In genomic region chr2:28798390-28798789, GRCm38 (mm10) we compare ENCODE assay signal across 12 mouse cellular contexts. TPM values are rescaled to one million over a fixed set of nuclear protein-coding genes. Genes with fewer than 3 reads are reported as not detected.
DNase-seq lines count a peak whose midpoint lies in the region; ATAC-seq and TF ChIP-seq lines count a peak whose summit lies in the region.
"Had no signal": no experiment of that assay in that cellular context is flagged by ENCODE, and none has a peak within 500 bp of the region (broad histone marks: within the 10 kb centered on the region; RNA-seq: fewer than 3 reads in every experiment).

No protein-coding gene starts in this region.

- no peak for TF ChIP-seq CTCF in kidney, postnatal 0 days (IDR thresholded peaks at IDR 0.05; ENCODE audit: low read depth)

- peak; percentile 70 for ATAC-seq in heart, embryonic 12.5 days (ENCODE audit: insufficient number of reproducible peaks, low FRiP score)
- ATAC-seq in kidney, postnatal 0 days (replicated peaks; ENCODE audit: low FRiP score, low read depth), result no peak
- ATAC-seq in forebrain, embryonic 15.5 days (replicated peaks), result no peak; the same call in 1 of the 2 replicates

- H3K9ac ChIP-seq in heart, embryonic 12.5 days, result no peak overlapping the region
- H3K9ac ChIP-seq in kidney, postnatal 0 days (ENCODE audit: low read depth, low read length), result no peak overlapping the region
- H3K9ac ChIP-seq in forebrain, embryonic 15.5 days (replicated peaks), result no peak overlapping the region
- H3K9ac ChIP-seq: liver, embryonic 13.5 days had no signal

- intact Hi-C loops in left cerebral cortex, postnatal 4 days (cut with DNase I), result no loop called here

- 28% methylated on average over 3 of the region's 3 CpGs for WGBS in heart, embryonic 12.5 days
- WGBS in kidney, postnatal 0 days, result 15% methylated on average over 3 of the region's 3 CpGs
- 13% methylated on average over 3 of the region's 3 CpGs for WGBS in forebrain, embryonic 15.5 days

- peak overlapping the region; percentile 73 for H3K27ac ChIP-seq in heart, embryonic 12.5 days (ENCODE audit: poor library complexity, severe bottlenecking)
- no peak overlapping the region for H3K27ac ChIP-seq in kidney, postnatal 0 days
- peak overlapping the region; percentile 83 for H3K27ac ChIP-seq in forebrain, embryonic 15.5 days (replicated peaks)
- H3K27ac ChIP-seq: liver, embryonic 13.5 days; stomach, postnatal 0 days had no signal

- no peaks in the 10 kb centered on the region for H3K27me3 ChIP-seq in heart, embryonic 12.5 days (replicated peaks)
- H3K27me3 ChIP-seq in kidney, postnatal 0 days (ENCODE audit: insufficient read depth, low read length), result no peaks in the 10 kb centered on the region
- peaks cover 13% of the 10 kb centered on the region; the same call in 1 of the 2 replicates for H3K27me3 ChIP-seq in forebrain, embryonic 15.5 days
- H3K27me3 ChIP-seq: liver, embryonic 13.5 days had no signal

- DNase-seq in heart, adult 8-10 months (ENCODE audit: low spot score), result no peak
- DNase-seq in kidney, postnatal 0 days (ENCODE audit: low spot score), result peak; percentile 76
- no peak for DNase-seq in kidney, adult 8-10 months
- peak; percentile 55 for DNase-seq in 416B (ENCODE audit: low read depth)
- no peak for DNase-seq in left cerebral cortex, postnatal 4 days
- no peak for DNase-seq in layer of hippocampus, postnatal 36 days
- DNase-seq: cerebellum, postnatal 25 days; heart, adult 18-20 months; liver, embryonic 13.5 days had no signal

- H3K4me2 ChIP-seq in heart, embryonic 12.5 days, result no peak overlapping the region
- H3K4me2 ChIP-seq in kidney, postnatal 0 days (ENCODE audit: low read length), result no peak overlapping the region
- H3K4me2 ChIP-seq in forebrain, embryonic 15.5 days (replicated peaks), result 0 out of 2 replicates have a peak overlapping the region, but pooled peaks have one; percentile 16
- H3K4me2 ChIP-seq: liver, embryonic 13.5 days had no signal

- H3K4me3 ChIP-seq in heart, embryonic 12.5 days, result no peak overlapping the region
- no peak overlapping the region for H3K4me3 ChIP-seq in kidney, postnatal 0 days (replicated peaks; ENCODE audit: low read depth, low read length)
- H3K4me3 ChIP-seq in forebrain, embryonic 15.5 days, result no peak overlapping the region
- H3K4me3 ChIP-seq: liver, embryonic 13.5 days had no signal

- no peaks in the 10 kb centered on the region for H3K9me3 ChIP-seq in heart, embryonic 12.5 days (replicated peaks)
- H3K9me3 ChIP-seq in kidney, postnatal 0 days (replicated peaks; ENCODE audit: low read length), result no peaks in the 10 kb centered on the region
- H3K9me3 ChIP-seq in forebrain, embryonic 15.5 days, result no peaks in the 10 kb centered on the region
- H3K9me3 ChIP-seq: liver, embryonic 13.5 days had no signal

- peaks cover 21% of the 10 kb centered on the region for H3K4me1 ChIP-seq in heart, embryonic 12.5 days (replicated peaks)
- H3K4me1 ChIP-seq in kidney, postnatal 0 days (replicated peaks; ENCODE audit: insufficient read depth, low read length), result no peaks in the 10 kb centered on the region; the same call in 1 of the 2 replicates
- peaks cover 32% of the 10 kb centered on the region for H3K4me1 ChIP-seq in forebrain, embryonic 15.5 days

- H3K36me3 ChIP-seq in heart, embryonic 12.5 days, result no peaks in the 10 kb centered on the region
- no peaks in the 10 kb centered on the region for H3K36me3 ChIP-seq in kidney, postnatal 0 days (ENCODE audit: insufficient read depth, low read length)
- no peaks in the 10 kb centered on the region for H3K36me3 ChIP-seq in forebrain, embryonic 15.5 days
- H3K36me3 ChIP-seq: liver, embryonic 13.5 days had no signal

RNA-seq across cellular contexts. Expression of gene Gtf3c4, which starts 41.8 kb away (rescaled TPM):
- 14.7 and 15.0 TPM in 2 replicates for polyA plus RNA-seq in heart, embryonic 12.5 days (2016; fragmentation: Nextera tagmentation; extraction: Ambion mirVana)
- total RNA-seq in heart, adult 8-10 months (2022), result 10 to 100 TPM; 13.5 to 19.8 (median 17.3) TPM
- polyA plus RNA-seq in kidney, postnatal 0 days (2015; fragmentation: Nextera tagmentation; extraction: Ambion mirVana), result 9.3 and 9.9 TPM in 2 replicates
- 21.8 and 23.1 TPM in 2 replicates for polyA plus RNA-seq in forebrain, embryonic 15.5 days (2015; fragmentation: Nextera tagmentation; extraction: Ambion mirVana)
- total RNA-seq in left cerebral cortex, postnatal 4 days (2021), result 10 to 100 TPM; 46.9 to 52.2 TPM
- total RNA-seq in layer of hippocampus, postnatal 36 days (2021), result 10 to 100 TPM; 34.5 to 40.0 TPM

RNA-seq across cellular contexts. Expression of gene Ddx31, which starts 41.8 kb away (rescaled TPM):
- polyA plus RNA-seq in heart, embryonic 12.5 days (2016; fragmentation: Nextera tagmentation; extraction: Ambion mirVana), result 10.2 TPM in 2 replicates
- 1 to 10 TPM; 3.3 to 4.9 (median 3.8) TPM for total RNA-seq in heart, adult 8-10 months (2022)
- polyA plus RNA-seq in kidney, postnatal 0 days (2015; fragmentation: Nextera tagmentation; extraction: Ambion mirVana), result 8.7 and 9.7 TPM in 2 replicates
- polyA plus RNA-seq in forebrain, embryonic 15.5 days (2015; fragmentation: Nextera tagmentation; extraction: Ambion mirVana), result 17.2 and 17.3 TPM in 2 replicates
- 10 to 100 TPM; 13.0 to 13.4 TPM for total RNA-seq in left cerebral cortex, postnatal 4 days (2021)
- total RNA-seq in layer of hippocampus, postnatal 36 days (2021), result 1 to 10 TPM; 7.7 to 9.0 TPM

Comparison
In these comparisons a context has a peak if more than half of its experiments do, and no peak if none do; other contexts are left out.
1. DNase-seq: peak in kidney, postnatal 0 days (single experiment) and 416B (single experiment); none in heart, adult 8-10 months (single experiment), kidney, adult 8-10 months (0 of 2), left cerebral cortex, postnatal 4 days (single experiment) and layer of hippocampus, postnatal 36 days (0 of 2).